Mouse (Mus musculus) spleen, postnatal 36 days (tissue): ENCODE measurements at regions not wholly inside any gene's neighbourhood (a gene's known extent, or its start where the extent isn't known, plus 50 kb on each side); places are given as distances from the start of the nearest gene placed in this dataset.
A peak's percentile ranks its signal among the peaks of the same experiment; 100 is the strongest.

Experiments
- DNase-seq, 2 experiments: peaks; one replicate each; pipeline ENCODE4 v3.0.0; 2022; ENCODE audit warnings: low spot score in 2 of 2, mixed read lengths in 1 of 2

DNA sequence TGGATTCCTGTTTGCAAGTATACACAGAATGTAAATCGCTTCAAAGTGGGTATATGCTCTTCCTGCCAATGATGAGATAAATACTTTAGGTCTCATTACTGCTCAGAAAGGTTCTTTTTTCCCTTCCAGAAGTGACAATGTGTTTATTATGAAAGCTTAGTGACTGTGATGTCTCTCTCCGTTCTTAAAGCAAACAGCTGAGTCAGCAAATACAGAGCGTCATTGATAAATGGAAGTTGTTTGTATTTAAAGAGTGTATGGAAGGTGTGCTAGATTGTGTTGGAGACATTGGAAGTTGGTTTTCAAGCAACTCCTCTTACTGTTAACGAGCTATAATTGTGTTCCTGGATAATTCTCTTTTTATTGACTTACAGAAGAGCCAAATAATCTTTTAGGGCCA lies 408.0 kb downstream of the Prr30 start:
- DNase-seq: no peak

DNA sequence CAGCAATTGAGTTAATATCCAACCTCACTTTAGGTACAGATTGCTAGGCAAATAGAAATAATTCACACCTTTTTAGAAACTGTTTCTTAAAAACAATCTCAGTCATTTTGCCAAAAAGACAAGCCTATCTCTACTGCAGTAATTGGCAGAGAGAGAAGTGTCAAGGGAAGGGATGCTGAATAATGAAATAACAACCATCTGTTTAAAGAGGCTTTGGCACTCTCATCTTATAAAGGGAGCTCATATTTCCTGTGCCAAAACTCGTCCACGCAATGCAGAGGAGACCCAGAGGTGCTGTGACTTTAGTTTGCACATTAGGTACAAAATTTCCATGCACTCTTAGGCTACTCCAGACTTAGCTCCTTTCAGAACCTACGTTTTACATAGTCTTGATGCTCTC lies 418.2 kb downstream of the Prr30 start:
- no peak for DNase-seq

DNA sequence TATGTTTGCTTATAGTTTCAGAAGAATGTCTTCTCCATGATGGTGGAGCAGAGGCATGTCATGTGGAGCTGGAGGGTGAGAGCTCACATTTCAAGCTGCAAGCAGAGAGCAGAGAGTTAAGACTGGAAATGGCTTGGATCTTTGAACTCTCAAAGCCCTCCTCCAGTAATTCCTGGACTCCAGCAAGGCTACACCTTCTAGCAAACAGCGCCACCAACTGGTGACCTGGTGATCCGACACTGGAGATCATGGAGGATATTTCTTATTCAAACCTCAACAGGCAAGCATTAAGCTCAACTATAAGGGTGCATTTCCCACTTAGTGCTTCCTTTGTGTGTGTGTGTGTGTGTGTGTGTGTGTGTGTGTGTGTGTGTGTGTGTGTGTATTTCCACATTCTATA lies 446.2 kb downstream of the Prr30 start:
- DNase-seq: no peak

DNA sequence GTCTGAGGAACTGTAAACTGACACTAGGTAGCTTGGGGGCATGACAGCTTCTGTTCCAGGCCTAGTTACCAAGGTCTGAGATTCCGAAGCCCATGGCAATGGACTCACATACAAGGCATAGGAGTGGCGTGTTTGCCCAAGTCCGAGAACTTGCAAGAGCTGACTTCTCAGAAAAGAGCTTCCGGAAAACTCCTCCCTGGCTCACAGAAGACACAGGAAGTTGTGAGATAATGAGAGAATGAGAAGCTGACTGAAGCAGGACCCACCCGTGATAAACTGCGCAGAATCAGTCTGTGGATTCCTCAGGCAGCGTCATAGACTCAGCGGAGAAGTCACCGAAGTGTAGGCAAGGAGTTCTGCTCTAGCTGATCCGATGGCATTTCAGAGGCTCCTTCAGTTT lies 447.4 kb downstream of the Prr30 start:
- DNase-seq: no peak

DNA sequence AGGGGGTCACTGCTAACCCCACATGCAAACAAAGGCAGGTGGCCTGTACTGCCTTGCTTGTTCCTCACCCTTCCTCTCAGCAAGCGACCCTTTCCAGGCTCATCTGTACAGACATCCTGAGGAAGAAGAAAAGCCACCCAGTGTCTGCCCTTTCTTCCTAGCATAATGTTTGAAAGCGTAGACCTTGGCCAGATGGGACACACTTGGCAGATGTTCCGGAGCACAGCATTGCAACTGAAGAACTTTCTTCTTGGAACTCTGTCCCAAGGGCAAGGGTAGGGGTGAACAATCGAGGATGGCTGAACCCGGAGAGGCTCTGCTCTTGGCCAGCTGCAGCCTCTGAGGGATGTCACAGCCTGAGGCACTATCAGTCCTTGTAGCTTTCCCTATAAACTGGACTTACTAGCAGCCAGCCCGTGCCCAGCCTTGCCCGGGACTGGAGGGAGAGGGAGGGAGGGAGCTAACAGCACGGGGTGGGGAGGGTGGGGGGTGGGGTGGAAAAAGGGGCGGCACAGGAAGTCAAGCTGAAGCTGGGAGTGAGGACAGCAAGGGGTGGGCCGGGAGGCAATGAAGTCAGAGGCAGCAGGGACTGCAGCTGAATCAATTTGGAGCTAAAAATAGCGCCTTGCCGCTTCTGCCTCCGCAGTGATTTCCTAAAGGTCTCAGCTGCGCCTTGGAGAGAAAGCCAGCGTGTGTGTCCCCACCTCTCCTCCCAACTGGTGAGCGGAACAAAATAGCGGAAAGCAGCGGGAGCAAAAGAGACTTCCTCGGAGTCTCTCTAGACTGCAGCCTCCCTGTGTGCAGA lies 450.2 kb downstream of the Prr30 start:
- DNase-seq: peak in 1 of 2 experiments; percentile 1

DNA sequence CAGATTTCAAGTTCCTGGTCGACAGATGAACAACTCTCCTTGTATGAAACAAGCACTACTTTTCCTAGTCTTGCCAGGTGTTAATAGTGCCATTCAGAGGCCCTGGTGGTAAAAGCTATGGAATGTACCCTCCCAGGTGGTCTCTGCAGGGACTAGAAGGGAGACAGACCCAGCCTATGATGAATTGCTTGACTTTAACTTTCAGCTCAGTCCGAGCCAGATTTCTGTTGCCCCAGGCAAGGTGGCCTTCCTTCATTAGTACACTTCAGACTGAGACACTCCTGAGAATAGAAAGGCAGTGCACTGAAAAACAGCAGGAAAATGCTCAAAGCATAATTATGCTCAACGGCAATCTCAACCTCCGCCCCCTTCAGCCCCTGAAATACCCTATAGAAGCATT lies 450.8 kb upstream of the Klf12 start:
- DNase-seq: no peak

DNA sequence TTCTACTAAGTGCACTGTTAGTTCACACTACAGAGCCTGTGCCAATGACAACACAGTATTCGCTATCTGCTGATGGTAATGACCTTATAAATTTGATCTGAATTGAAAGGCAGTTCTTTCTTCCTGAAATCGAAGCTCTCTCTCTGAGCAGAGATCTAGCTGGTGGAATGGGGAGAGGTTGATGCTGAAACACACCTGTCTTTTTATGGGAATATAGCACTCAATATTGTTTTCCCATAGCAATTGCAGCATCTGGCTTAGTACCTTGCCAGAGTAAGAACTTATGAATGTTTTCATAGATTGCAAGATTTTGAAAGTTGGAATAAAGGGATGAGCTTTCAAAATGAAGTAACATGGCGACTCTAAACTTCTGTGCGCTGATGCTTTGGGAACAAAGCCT lies 444.0 kb upstream of the Klf12 start:
- DNase-seq: no peak

DNA sequence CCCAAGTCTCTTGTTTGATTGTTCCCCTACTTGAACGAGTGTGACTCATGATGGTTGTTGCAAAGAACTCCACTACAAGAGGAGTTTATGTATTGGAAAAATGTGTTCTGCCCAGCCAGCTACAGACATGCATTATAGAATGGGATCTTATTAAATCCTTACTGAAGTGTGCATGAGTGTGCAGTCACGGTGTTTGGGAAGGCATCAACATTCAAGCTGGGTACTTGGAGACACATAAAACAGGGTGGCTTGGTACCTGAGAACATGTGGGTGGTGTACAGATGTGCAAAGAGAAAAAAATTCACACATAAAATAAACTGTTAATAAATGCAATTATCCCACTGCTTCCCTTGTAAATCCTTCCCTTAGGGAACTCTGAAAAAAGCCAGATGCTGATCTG lies 443.2 kb upstream of the Klf12 start:
- no peak for DNase-seq

DNA sequence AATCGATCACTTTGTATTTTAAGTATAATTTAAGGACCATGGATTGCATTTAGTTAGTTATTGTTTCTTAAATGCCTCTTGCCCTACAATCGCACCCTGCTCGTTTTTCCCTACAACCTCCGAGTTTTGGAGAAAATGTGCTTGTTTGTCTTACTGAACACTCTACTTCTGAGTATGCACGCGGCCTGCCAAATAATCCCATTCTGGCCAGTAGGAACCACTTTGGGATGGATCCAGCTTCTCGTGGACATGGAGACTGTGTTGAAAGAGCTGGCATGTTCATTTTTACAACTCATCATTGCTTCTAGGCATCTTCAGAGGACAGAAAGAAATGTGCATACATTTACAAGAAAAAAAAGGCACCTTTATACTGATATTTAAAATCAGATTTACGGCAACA lies 440.5 kb upstream of the Klf12 start:
- DNase-seq: no peak

DNA sequence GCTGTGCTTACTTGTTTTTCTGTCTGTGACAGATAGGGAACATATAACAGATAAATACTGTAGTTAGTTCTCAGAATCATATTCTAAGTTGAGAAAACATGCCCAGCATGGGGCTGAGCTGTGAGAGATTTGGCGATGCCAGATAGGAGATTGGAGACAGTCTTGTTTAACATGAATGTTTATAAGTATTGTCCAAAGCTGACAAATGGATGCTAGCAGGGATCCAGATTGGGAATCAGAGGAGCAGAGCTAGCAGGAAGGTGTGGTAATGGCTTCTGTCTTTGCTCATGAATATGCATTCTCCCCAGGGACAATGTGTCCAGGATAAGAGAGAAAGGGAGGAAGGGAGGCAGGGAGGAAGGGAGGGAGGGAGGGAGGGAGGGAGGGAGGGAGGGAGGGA lies 436.2 kb upstream of the Klf12 start:
- DNase-seq: no peak

DNA sequence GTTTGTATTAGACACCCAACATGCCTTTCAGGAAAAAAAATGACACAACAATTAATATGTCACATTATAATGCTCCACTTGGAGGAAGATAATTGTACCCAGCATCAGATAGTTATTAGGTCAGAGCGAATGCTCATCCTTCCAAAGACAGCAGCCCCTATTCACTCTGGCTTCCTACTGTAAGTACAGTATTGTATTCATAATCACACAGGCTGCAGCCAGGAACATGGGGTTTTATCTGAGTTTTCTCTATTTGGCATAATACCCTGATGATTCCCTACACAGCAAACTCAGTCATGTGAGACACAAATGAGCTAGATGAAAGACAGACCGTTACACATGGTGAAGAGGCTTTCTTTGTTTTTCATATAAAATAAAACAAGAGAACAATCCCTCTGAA lies 430.5 kb upstream of the Klf12 start:
- DNase-seq: no peak

DNA sequence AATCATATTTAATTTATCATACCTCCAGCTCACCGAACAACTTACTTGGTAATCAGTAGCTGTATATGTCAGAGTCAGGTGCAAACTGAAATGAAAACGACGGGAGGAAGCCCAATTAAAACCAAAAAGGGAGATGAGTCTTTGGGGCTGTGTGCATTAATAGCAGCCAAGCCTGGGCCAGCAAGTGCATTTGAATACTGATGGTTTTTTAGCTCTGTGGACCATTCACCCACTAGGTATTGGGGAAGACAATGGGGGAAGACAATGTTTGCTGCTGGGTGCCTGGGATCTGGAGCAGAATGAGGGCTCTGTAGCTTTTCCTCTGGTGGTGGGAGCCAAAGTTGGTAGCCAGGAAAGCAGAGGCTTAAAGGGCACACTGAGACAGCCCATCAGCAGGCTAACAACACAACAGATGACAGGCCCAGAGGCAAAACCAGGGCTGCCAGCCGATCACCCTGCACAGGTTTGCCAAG lies 429.6 kb upstream of the Klf12 start:
- DNase-seq: no peak

DNA sequence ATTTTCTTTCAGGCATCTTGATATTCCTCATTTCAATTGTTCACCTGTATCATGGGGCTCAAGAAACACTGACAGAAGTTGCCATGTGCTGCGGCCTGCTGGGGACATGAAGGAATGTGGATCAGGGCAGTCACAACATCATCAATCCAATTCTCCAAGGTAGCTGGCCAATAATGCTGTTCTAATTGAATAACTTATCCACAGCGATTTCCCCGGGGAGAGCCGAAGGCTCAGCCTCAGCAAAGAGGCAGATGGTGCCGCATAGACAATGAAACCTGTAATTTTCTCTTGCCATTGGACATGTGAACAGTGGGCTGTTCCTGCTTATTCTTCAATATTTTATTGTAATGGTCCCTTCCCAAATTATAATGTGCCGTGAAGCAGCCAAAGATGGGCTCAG lies 429.1 kb upstream of the Klf12 start:
- DNase-seq: no peak

DNA sequence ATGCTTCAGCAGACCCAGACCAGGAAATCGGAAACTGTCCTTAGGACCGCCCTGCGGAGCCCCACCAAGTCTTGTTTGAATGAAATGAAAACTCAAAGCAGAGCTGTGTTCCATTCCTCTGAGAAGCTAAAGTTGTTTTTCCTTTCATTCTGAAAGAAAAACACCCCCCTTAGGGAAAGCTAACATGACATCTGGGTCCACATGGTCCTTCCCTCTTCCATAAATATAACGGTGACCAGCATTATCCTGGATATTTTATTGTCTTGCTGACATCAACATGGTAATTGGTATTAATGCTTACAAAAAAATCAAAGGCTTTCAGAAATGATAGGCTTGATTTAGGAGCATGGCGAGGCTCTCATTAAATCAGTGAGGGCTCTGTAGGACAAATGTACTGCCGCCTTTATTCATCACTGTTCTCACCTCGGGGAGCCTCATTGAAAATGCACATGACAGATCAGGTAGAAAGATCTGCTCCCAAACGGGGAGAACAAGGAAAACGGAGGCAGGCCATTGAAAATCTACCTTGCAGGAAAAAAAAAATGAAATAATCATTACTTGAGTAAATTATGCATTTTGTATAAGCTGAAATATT lies 381.0 kb upstream of the Klf12 start:
- no peak for DNase-seq

DNA sequence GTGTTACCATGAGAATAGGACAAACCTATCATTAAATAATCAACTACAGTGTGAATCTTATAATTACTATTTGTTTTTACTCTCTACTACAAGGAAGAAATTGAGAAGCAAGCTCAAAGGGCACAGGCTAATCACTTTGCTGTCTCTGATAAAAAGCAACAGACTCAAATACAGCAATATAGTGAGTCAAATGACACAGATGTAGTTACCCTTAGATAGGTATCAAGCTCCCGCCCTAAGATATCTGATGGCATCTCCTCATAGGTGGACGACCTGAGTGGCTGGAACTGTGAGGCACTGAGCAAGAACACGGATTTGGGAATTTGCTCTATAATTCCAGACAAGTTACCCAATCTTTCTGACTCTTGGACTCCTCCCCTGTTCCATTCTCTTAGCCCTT lies 379.7 kb upstream of the Klf12 start:
- DNase-seq: no peak

DNA sequence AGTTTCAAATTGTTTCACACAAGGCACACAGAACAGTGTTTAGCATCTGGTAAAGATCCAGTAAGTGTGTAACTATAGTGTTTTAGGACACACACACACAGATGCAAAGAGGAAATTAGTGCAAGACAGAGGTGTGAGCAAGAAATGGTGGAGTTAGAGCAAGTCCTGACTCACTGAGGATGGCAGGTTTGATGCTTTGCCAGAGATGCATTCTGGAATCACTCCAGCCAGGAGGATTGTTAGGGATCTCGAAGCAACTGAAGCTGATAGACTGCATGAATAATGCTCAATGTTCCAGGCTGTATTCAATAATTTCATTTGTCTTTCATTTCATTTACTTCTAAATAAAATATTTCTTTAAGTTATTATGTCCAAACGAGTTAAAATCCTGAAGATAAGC lies 357.6 kb upstream of the Klf12 start:
- no peak for DNase-seq

DNA sequence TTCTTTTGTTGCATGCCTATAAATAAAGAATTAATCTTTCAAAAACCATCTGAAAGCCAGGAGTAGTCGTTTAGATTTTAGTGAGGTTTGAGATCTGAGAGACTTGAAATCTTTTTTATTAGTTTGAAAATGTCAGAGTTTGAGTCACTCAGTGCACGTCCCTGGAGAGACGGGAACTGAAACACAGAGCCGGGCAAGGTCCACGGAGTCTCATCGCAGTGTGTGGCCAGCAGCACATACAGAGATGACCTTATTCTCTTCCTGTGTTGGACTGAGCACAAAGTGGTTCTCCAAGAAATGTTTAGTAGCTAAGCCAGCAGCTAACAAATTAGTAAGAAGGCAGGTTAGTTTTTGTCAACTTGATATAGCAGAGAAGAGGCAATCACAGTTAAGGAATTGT lies 350.0 kb upstream of the Klf12 start:
- DNase-seq: no peak

DNA sequence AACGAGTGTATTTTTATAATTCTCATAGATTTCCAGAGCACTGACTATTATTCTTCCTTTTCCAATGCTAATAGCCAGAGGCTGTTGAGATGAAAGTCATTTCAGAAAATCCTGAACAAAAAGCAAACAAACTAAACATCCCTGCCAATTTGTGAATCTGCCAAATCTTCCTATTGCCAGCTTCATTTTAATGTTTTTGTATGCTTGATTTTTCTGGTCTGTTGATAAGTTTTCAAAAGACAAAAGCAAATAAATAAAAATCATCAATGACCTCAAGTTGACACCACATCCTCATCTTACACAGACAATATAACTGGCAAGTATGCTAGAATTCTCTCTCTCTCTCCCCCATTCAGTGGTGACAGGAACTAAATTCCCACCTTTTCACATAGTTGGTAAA lies 347.2 kb upstream of the Klf12 start:
- DNase-seq: no peak

DNA sequence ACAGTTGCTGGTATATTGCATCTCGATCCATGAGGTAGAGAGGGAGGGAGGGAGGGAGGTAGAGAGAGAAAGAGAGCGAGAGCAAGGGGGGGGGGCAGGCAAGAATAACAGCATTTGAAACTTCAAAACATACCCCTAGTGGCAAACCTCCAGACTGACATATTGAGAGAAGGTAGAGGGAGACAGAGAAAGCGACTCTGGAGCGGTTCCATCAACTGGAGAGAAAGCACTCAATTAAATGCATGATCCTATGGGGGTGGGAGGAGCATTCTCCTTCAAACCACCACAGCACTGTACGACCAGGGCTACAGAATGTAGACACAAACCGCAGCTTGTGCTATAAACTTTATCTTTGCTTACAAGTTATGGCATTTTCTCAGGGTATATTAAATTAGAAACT lies 345.7 kb upstream of the Klf12 start:
- DNase-seq: no peak

DNA sequence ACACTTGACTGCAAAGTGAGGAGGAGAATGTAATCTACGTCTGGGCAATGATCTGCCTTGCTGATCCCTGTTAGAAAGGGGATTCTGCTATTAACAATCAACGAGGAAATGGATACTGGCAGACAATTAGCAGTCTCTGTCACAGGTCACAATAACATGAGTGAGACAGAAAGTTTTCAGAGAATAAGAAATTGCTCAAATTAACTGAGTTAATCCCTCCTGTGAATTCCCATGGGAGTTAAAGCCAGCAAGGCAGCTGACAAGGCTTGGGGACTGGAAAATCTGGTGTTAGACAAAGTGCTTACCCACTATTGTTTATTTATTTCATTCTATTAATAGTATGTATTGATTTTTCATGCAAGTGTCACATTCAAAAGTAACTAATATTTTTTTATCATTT lies 343.0 kb upstream of the Klf12 start:
- no peak for DNase-seq

DNA sequence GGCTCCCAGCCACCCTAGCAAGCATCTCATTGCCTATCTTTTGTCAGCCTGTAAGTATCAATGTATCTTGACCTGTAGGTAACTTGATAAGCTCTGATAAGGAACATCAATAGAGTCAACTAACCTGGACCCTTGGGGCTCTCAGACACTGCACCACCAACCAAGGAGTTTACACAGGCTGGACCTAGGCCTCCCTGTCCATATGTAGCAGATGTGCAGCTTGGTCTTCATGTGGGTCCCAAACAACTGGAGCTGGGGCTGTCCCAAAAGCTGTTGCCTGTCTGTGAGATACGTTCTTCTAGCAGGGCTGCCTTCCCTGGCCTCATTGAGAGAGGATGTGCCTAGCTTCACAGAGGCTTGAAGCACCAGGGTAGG lies 335.2 kb upstream of the Klf12 start:
- DNase-seq: no peak

DNA sequence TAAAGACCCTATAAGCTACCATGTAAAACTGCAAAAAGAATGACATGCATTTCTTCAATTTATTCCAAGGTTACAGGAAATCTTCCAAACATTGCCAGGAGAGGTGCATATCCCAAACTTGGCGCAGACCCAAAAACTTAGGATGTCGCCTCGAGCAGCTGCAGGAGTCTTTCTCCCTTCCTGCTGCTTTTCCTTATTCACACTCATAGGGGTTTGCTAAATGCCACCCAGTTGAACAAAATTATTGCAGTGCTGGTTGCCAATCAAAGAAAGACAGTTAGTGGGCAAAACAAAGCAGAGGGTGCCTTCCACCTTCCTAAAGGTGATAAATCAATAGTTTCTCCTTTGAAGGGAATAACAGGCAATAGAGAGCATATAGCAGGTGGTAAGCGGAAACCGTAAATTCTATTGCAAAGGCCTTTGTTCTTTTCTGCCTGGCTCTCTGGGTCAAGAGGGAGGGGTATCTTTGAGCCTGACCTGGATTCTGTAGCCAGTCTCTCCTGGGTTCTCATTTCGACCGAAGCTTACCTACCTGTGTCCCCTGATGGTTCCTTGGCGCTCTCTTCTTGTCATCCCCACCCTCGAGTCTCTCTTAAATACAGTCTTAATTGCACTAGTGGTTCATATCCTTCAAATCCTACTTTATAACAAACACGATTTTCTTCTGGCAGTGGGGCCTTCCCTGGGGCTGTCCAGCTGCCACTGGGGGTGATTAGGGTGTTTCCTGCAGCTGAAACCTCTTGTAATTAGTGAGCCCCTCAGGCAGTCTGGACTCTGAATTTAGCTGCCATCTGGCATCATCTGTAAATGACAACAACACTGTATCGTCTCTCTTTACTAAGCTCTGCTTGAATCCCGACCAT lies 334.5 kb upstream of the Klf12 start:
- no peak for DNase-seq
